Mouse (Mus musculus) megakaryocyte, embryonic 14.5 days (primary cell): ENCODE data around the gene Cbx7. TPM values are rescaled to one million over a fixed set of nuclear protein-coding genes. Genes with fewer than 3 reads are reported as not detected.
A peak's percentile ranks its signal among the peaks of the same experiment; 100 is the strongest.

ENCODE experiments used
- H3K27me3 ChIP-seq: replicated peaks from 2 replicates; pipeline ENCODE3; 2012; ENCODE audit warnings: inconsistent platforms
- H3K36me3 ChIP-seq: replicated peaks from 2 replicates; pipeline ENCODE3; 2012; ENCODE audit warnings: low read length, inconsistent platforms, mixed read lengths
- H3K4me1 ChIP-seq: 2 replicates; pipeline ENCODE4 v1.6.1; 2012; ENCODE audit warnings: inconsistent platforms
- H3K4me3 ChIP-seq: replicated peaks from 2 replicates; pipeline ENCODE3; 2012; ENCODE audit warnings: moderate library complexity, mild to moderate bottlenecking, inconsistent platforms
- H3K9me3 ChIP-seq: 2 replicates; pipeline ENCODE4 v1.6.1; 2012; ENCODE audit warnings: inconsistent platforms
- FLI1 ChIP-seq: IDR thresholded peaks from 2 replicates; pipeline ENCODE4 v1.6.1; 2012; ENCODE audit warnings: low read length, inconsistent platforms, mixed read lengths
- GATA1 ChIP-seq: IDR thresholded peaks from 3 replicates; pipeline ENCODE4 v1.6.1; 2012; ENCODE audit warnings: mixed read lengths, low read length, inconsistent platforms, borderline replicate concordance
- polyA plus RNA-seq: library from polyadenylated mRNA; stranded (reverse); fragments of >175 nt; gene quantifications from 2 replicates; pipeline ENCODE4 v1.2.3, GENCODE M21; 2012; ENCODE audit warnings: low replicate concordance; ENCODE audit not compliant: insufficient read depth

The Cbx7 gene
- polyA plus RNA-seq, 1 experiment: 5.7 TPM

GRCm38 (mm10) chr15:80012527-80013201 is 41.7 kb upstream of the Cbx7 start:
- Histone ChIP-seq H3K4me3 (peak overlapping the region; percentile 100), H3K36me3 (peaks cover 38% of the 10 kb centered on the region), H3K27me3 (no peaks in the 10 kb centered on the region), H3K4me1 (peaks cover 78% of the 10 kb centered on the region), H3K9me3 (no peaks in the 10 kb centered on the region)
- no peak for TF ChIP-seq FLI1
- no peak for TF ChIP-seq GATA1

- Histone ChIP-seq H3K4me3 (peak overlapping the region; percentile 100), H3K27me3 (no peaks in the 10 kb centered on the region), H3K36me3 (peaks cover 43% of the 10 kb centered on the region), H3K4me1 (peaks cover 78% of the 10 kb centered on the region), H3K9me3 (no peaks in the 10 kb centered on the region)
- TF ChIP-seq GATA1 (no peak), FLI1 (no peak)
Observed at GRCm38 (mm10) chr15:80011778-80012526, 41.0 kb upstream of the Cbx7 start.

GRCm38 (mm10) chr15:80011194-80011593 is 40.3 kb upstream of the Cbx7 start:
- H3K27me3 ChIP-seq: no peaks in the 10 kb centered on the region
- peak overlapping the region; percentile 100 for H3K4me3 ChIP-seq

GRCm38 (mm10) chr15:80010182-80010558 is 39.3 kb upstream of the Cbx7 start:
- H3K27me3 ChIP-seq: no peaks in the 10 kb centered on the region

More at GRCm38 (mm10) chr15:80011194-80011593, 40.3 kb upstream of the Cbx7 start:
- H3K9me3 ChIP-seq: no peaks in the 10 kb centered on the region
- TF ChIP-seq FLI1: no peak
- no peak for TF ChIP-seq GATA1
- peaks cover 48% of the 10 kb centered on the region for H3K36me3 ChIP-seq
- H3K4me1 ChIP-seq: peaks cover 78% of the 10 kb centered on the region

GRCm38 (mm10) chr15:80009421-80010181 is 38.7 kb upstream of the Cbx7 start:
- Histone ChIP-seq H3K36me3 (peaks cover 62% of the 10 kb centered on the region), H3K9me3 (no peaks in the 10 kb centered on the region), H3K4me1 (peaks cover 78% of the 10 kb centered on the region), H3K27me3 (no peaks in the 10 kb centered on the region), H3K4me3 (peak overlapping the region; percentile 84)
- TF ChIP-seq FLI1: no peak

More at GRCm38 (mm10) chr15:80010182-80010558, 39.3 kb upstream of the Cbx7 start:
- H3K4me1 ChIP-seq: peaks cover 78% of the 10 kb centered on the region
- no peaks in the 10 kb centered on the region for H3K9me3 ChIP-seq
- H3K36me3 ChIP-seq: peaks cover 57% of the 10 kb centered on the region
- H3K4me3 ChIP-seq: peak overlapping the region; percentile 100
- TF ChIP-seq GATA1 (no peak), FLI1 (no peak)

- Histone ChIP-seq H3K4me3 (peak overlapping the region; percentile 51), H3K27me3 (no peaks in the 10 kb centered on the region), H3K36me3 (peaks cover 74% of the 10 kb centered on the region), H3K9me3 (no peaks in the 10 kb centered on the region), H3K4me1 (peaks cover 88% of the 10 kb centered on the region)
- no peak for TF ChIP-seq GATA1
- no peak for TF ChIP-seq FLI1
Observed at GRCm38 (mm10) chr15:80008461-80008860, 37.5 kb upstream of the Cbx7 start.

GRCm38 (mm10) chr15:80006156-80006555 is 35.2 kb upstream of the Cbx7 start:
- Histone ChIP-seq H3K36me3 (peaks cover 90% of the 10 kb centered on the region), H3K27me3 (no peaks in the 10 kb centered on the region), H3K4me1 (peaks cover 99% of the 10 kb centered on the region), H3K9me3 (no peaks in the 10 kb centered on the region), H3K4me3 (peak overlapping the region; percentile 89)
- TF ChIP-seq GATA1 (peak; percentile 60; the same call in 1 of the 3 replicates), FLI1 (0 out of 2 replicates have a peak, but pooled peaks have one; percentile 24)

- no peaks in the 10 kb centered on the region for H3K9me3 ChIP-seq
- H3K36me3 ChIP-seq: peaks cover 96% of the 10 kb centered on the region
- no peak for TF ChIP-seq GATA1
- no peak for TF ChIP-seq FLI1
- H3K4me1 ChIP-seq: peaks cover 99% of the 10 kb centered on the region
- no peaks in the 10 kb centered on the region for H3K27me3 ChIP-seq
- peak overlapping the region; percentile 89 for H3K4me3 ChIP-seq
Observed at GRCm38 (mm10) chr15:80005436-80005835, 34.5 kb upstream of the Cbx7 start.

- no peaks in the 10 kb centered on the region for H3K9me3 ChIP-seq
- H3K27me3 ChIP-seq: no peaks in the 10 kb centered on the region
- peaks cover 99% of the 10 kb centered on the region for H3K4me1 ChIP-seq
- peaks cover 96% of the 10 kb centered on the region for H3K36me3 ChIP-seq
- H3K4me3 ChIP-seq: peak overlapping the region; percentile 89
- no peak for TF ChIP-seq GATA1
- TF ChIP-seq FLI1: no peak
Observed at GRCm38 (mm10) chr15:80004644-80005340, 33.9 kb upstream of the Cbx7 start.
